Mouse (Mus musculus) olfactory bulb, adult 2 months (tissue): ENCODE measurements at regions not wholly inside any gene's neighbourhood (a gene's known extent, or its start where the extent isn't known, plus 50 kb on each side); places are given as distances from the start of the nearest gene placed in this dataset.

Experiments used
- H3K27ac ChIP-seq: fragments of 200-500 bp; 2 replicates; pipeline ENCODE4 v1.5.1; 2012; ENCODE audit warnings: low read depth, low read length; ENCODE audit not compliant: insufficient read depth
- H3K4me1 ChIP-seq: fragments of 200-500 bp; 2 replicates; pipeline ENCODE4 v1.6.1; 2012; ENCODE audit warnings: low read length; ENCODE audit not compliant: control insufficient read depth, insufficient read depth
- H3K4me3 ChIP-seq: fragments of 200-500 bp; 2 replicates; pipeline ENCODE4 v1.5.1; 2012; ENCODE audit warnings: mild to moderate bottlenecking, low read depth, low read length, moderate library complexity; ENCODE audit not compliant: insufficient read depth
- CTCF ChIP-seq: fragments of 200-500 bp; IDR thresholded peaks from 2 replicates; pipeline ENCODE4 v1.5.1; 2012; ENCODE audit warnings: low read depth, mild to moderate bottlenecking, low read length, moderate library complexity; ENCODE audit not compliant: insufficient read depth
- POLR2A ChIP-seq: fragments of 200-500 bp; IDR thresholded peaks from 2 replicates; pipeline ENCODE4 v1.6.1; 2012; ENCODE audit warnings: mild to moderate bottlenecking, low read depth, low read length, moderate library complexity; ENCODE audit not compliant: insufficient read depth
- WGBS: fragments of 180-500 bp; shearing (Covaris S2); methylation state at CpG from one replicate; pipeline ENCODE4 v1.1.7; 2018; 5-methylcytosine and 5-hydroxymethylcytosine counted together

GRCm38 (mm10) chr3:131922733-131923132 is 162.4 kb upstream of the Dkk2 start:
- Histone ChIP-seq H3K4me1 (peaks cover 5% of the 10 kb centered on the region; the same call in 1 of the 2 replicates), H3K4me3 (no peak overlapping the region), H3K27ac (no peak overlapping the region)
- TF ChIP-seq POLR2A = no peak
- no peak for TF ChIP-seq CTCF
- WGBS = 51% methylated on average over 1 of the region's 1 CpGs

- 58% methylated on average over 7 of the region's 7 CpGs for WGBS
- TF ChIP-seq POLR2A (no peak), CTCF (no peak)
- Histone ChIP-seq H3K4me1 (no peaks in the 10 kb centered on the region), H3K27ac (no peak overlapping the region), H3K4me3 (no peak overlapping the region)
These were observed 144.2 kb upstream of the Dkk2 start for GRCm38 (mm10) chr3:131940896-131941295.

- no peak for TF ChIP-seq CTCF
- TF ChIP-seq POLR2A = no peak
- no peak overlapping the region for H3K4me3 ChIP-seq
- no peaks in the 10 kb centered on the region for H3K4me1 ChIP-seq
- 84% methylated on average over 24 of the region's 24 CpGs for WGBS
- no peak overlapping the region for H3K27ac ChIP-seq
These were observed 142.9 kb upstream of the Dkk2 start for GRCm38 (mm10) chr3:131941961-131942753.

- TF ChIP-seq CTCF (no peak), POLR2A (no peak)
- whole genome bisulfite sequencing = 87% methylated on average over 7 of the region's 7 CpGs
- no peak overlapping the region for H3K27ac ChIP-seq
- H3K4me3 ChIP-seq = no peak overlapping the region
- H3K4me1 ChIP-seq = no peaks in the 10 kb centered on the region
These were observed 141.7 kb upstream of the Dkk2 start for GRCm38 (mm10) chr3:131943436-131943835.

- Histone ChIP-seq H3K4me3 (no peak overlapping the region), H3K27ac (no peak overlapping the region), H3K4me1 (no peaks in the 10 kb centered on the region)
- WGBS = 97% methylated on average over 11 of the region's 11 CpGs
- no peak for TF ChIP-seq POLR2A
- no peak for TF ChIP-seq CTCF
These were observed 129.3 kb upstream of the Dkk2 start for GRCm38 (mm10) chr3:131955771-131956170.

- H3K27ac ChIP-seq = no peak overlapping the region
- H3K4me3 ChIP-seq = no peak overlapping the region
- WGBS = 81% methylated on average over 1 of the region's 1 CpGs
- TF ChIP-seq POLR2A (no peak), CTCF (no peak)
- no peaks in the 10 kb centered on the region for H3K4me1 ChIP-seq
These were observed 124.5 kb upstream of the Dkk2 start for GRCm38 (mm10) chr3:131960636-131961035.

- H3K4me1 ChIP-seq = no peaks in the 10 kb centered on the region
- no peak for TF ChIP-seq POLR2A
- no peak for TF ChIP-seq CTCF
- H3K4me3 ChIP-seq = no peak overlapping the region
- H3K27ac ChIP-seq = no peak overlapping the region
These were observed 123.5 kb upstream of the Dkk2 start for GRCm38 (mm10) chr3:131961571-131961970.

GRCm38 (mm10) chr3:131962870-131963269 is 122.2 kb upstream of the Dkk2 start:
- no peak overlapping the region for H3K27ac ChIP-seq
- no peak overlapping the region for H3K4me3 ChIP-seq
- no peaks in the 10 kb centered on the region for H3K4me1 ChIP-seq
- TF ChIP-seq CTCF = no peak
- TF ChIP-seq POLR2A = no peak
- 74% methylated on average over 2 of the region's 2 CpGs for WGBS

- no peak overlapping the region for H3K4me3 ChIP-seq
- H3K27ac ChIP-seq = no peak overlapping the region
- H3K4me1 ChIP-seq = no peaks in the 10 kb centered on the region
- TF ChIP-seq POLR2A = no peak
- no peak for TF ChIP-seq CTCF
- 96% methylated on average over 9 of the region's 9 CpGs for WGBS
These were observed 120.1 kb upstream of the Dkk2 start for GRCm38 (mm10) chr3:131964952-131965351.

- H3K27ac ChIP-seq = no peak overlapping the region
- no peak for TF ChIP-seq POLR2A
- TF ChIP-seq CTCF = no peak
- WGBS = 94% methylated on average over 9 of the region's 9 CpGs
- H3K4me3 ChIP-seq = no peak overlapping the region
- no peaks in the 10 kb centered on the region for H3K4me1 ChIP-seq
These were observed 119.5 kb upstream of the Dkk2 start for GRCm38 (mm10) chr3:131965456-131966160.
